Mouse (Mus musculus): ENCODE measurements around the gene Lrrk2. TPM values are rescaled to one million over a fixed set of nuclear protein-coding genes. Genes with fewer than 3 reads are reported as not detected.

Lrrk2 gene
- polyA plus RNA-seq, 1 experiment from 2014 or later: 1.0 TPM

DNA sequence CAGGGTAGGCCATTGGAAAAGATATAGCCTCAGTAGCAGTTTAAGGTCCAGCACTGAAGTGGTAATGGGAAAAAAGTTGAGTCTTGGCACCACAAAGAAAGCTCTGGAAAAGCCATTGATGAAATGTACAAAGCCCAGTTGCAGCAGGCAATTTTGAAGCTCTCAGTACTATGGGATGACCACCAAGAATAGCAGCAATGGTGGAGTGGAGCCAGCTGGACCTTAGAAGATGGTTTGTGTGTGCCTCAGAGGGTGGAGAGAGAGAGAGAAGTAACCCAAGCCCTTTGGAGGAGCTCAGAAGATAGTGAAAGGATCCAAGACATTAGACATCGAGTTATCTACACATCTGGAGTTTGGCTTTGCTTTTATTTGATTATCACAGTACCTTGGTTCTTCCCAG is 20.1 kb downstream of the Lrrk2 start:
- DNase-seq: no peak
- ATAC-seq (ENCODE audit: low read depth): no peak
- H3K9ac ChIP-seq: no peak overlapping the region
- H3K27me3 ChIP-seq: no peaks in the 10 kb centered on the region
- no peaks in the 10 kb centered on the region for H3K4me1 ChIP-seq (replicated peaks)
- no peak overlapping the region for H3K27ac ChIP-seq
- H3K36me3 ChIP-seq: no peaks in the 10 kb centered on the region
- WGBS (ENCODE audit: insufficient replicate concordance): 31% methylated on average over 1 of the region's 1 CpGs
- H3K4me2 ChIP-seq: no peak overlapping the region
- no peak overlapping the region for H3K4me3 ChIP-seq (replicated peaks)
- no peaks in the 10 kb centered on the region for H3K9me3 ChIP-seq (replicated peaks)

GRCm38 (mm10) chr15:91693856-91694255 is 20.9 kb downstream of the Lrrk2 start:
- H3K27me3 ChIP-seq: no peaks in the 10 kb centered on the region
- no peaks in the 10 kb centered on the region for H3K36me3 ChIP-seq
- no peak overlapping the region for H3K27ac ChIP-seq
- no peak overlapping the region for H3K9ac ChIP-seq
- 85% methylated on average over 2 of the region's 2 CpGs for WGBS (ENCODE audit: insufficient replicate concordance)
- no peaks in the 10 kb centered on the region for H3K9me3 ChIP-seq (replicated peaks)
- H3K4me3 ChIP-seq (replicated peaks): no peak overlapping the region
- DNase-seq (no peak), ATAC-seq (ENCODE audit: low read depth) (no peak)
- H3K4me2 ChIP-seq: no peak overlapping the region
- no peaks in the 10 kb centered on the region for H3K4me1 ChIP-seq (replicated peaks)

DNA sequence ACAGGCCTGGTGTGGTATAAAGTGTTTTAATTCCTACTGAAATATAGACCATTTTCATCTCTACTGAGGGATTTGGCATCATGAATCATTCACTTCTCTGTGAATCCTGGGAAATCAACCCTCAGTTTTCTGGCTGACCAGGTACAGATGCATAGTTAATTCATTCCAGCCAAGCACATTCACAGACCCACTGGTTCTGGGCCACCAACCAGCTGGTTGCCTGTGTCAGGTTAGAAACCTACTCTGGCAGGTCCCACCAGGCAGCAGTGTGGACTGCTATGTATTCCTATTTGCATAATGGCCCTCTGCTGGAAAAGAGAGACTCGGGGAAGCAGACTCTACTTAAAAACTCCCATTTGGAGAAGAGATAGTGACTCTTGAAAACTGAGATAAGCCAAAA is 27.9 kb downstream of the Lrrk2 start:
- Histone ChIP-seq H3K9me3 (replicated peaks) (no peaks in the 10 kb centered on the region), H3K4me3 (replicated peaks) (no peak overlapping the region), H3K4me2 (no peak overlapping the region), H3K36me3 (no peaks in the 10 kb centered on the region), H3K4me1 (replicated peaks) (no peaks in the 10 kb centered on the region), H3K27ac (no peak overlapping the region), H3K27me3 (no peaks in the 10 kb centered on the region), H3K9ac (no peak overlapping the region)
- ATAC-seq (ENCODE audit: low read depth) (no peak), DNase-seq (no peak)
- WGBS (ENCODE audit: insufficient replicate concordance): 46% methylated on average over 1 of the region's 1 CpGs

DNA sequence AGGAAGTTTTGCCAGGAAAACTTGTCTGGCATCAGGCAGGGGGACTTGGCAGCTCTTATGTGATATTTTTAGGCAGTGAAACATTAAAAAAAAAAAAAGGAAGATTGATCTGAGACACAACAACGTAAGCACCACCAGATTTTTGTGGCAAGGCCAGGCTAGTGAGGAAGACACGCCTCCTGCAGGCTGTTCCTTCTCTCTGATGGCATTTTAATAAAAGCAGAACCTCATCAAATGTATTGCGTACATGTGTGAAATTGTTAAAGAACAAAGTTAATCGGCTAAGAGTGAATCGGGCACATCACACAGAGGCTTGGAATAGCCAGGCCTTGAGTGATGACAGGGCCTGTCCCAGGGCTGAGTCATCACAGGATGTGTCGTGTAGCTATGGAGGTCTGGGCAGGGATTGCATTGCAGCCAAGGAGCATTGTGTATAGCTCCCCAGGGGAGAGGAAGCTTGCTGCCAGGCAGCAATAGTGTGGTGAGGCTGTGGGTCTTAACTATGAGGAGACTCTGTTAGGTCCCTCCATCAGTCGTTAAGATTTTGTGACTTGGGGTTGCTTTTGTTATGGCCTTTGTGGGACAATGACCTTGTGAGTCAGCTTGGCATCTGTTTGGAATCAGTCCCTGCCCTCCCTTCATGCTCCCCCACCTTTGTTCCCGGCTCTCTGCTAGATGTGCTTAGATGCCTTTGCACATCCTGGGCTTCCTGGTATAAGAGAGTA is 30.2 kb downstream of the Lrrk2 start:
- H3K9me3 ChIP-seq (replicated peaks): no peaks in the 10 kb centered on the region
- no peaks in the 10 kb centered on the region for H3K27me3 ChIP-seq
- 0 out of 2 replicates have a peak, but pooled peaks have one; percentile 29 for ATAC-seq (ENCODE audit: low read depth)
- H3K4me1 ChIP-seq (replicated peaks): no peaks in the 10 kb centered on the region
- H3K9ac ChIP-seq: no peak overlapping the region
- no peak overlapping the region for H3K4me2 ChIP-seq
- no peak overlapping the region for H3K27ac ChIP-seq
- no peaks in the 10 kb centered on the region for H3K36me3 ChIP-seq
- no peak for DNase-seq
- H3K4me3 ChIP-seq (replicated peaks): no peak overlapping the region
- WGBS (ENCODE audit: insufficient replicate concordance): 42% methylated on average over 8 of the region's 8 CpGs

- Histone ChIP-seq H3K9me3 (replicated peaks) (no peaks in the 10 kb centered on the region), H3K4me3 (replicated peaks) (no peak overlapping the region), H3K27me3 (no peaks in the 10 kb centered on the region), H3K36me3 (no peaks in the 10 kb centered on the region), H3K9ac (no peak overlapping the region), H3K4me2 (no peak overlapping the region), H3K4me1 (replicated peaks) (no peaks in the 10 kb centered on the region), H3K27ac (no peak overlapping the region)
- ATAC-seq (ENCODE audit: low read depth): no peak
- no peak for DNase-seq
- 69% methylated on average over 7 of the region's 7 CpGs for WGBS (ENCODE audit: insufficient replicate concordance)
Measured at GRCm38 (mm10) chr15:91704091-91704490, 31.1 kb downstream of the Lrrk2 start.

- WGBS (ENCODE audit: insufficient replicate concordance): 38% methylated on average over 29 of the region's 29 CpGs
- Histone ChIP-seq H3K4me1 (replicated peaks) (no peaks in the 10 kb centered on the region), H3K4me3 (replicated peaks) (no peak overlapping the region), H3K27ac (no peak overlapping the region), H3K9ac (no peak overlapping the region), H3K9me3 (replicated peaks) (no peaks in the 10 kb centered on the region), H3K27me3 (no peaks in the 10 kb centered on the region), H3K36me3 (no peaks in the 10 kb centered on the region), H3K4me2 (peak overlapping the region; percentile 21; the same call in 1 of the 2 replicates)
- ATAC-seq (ENCODE audit: low read depth): no peak
- DNase-seq: no peak
Measured at GRCm38 (mm10) chr15:91709207-91710130, 36.5 kb downstream of the Lrrk2 start.

GRCm38 (mm10) chr15:91735216-91735922 is 62.4 kb downstream of the Lrrk2 start:
- H3K4me1 ChIP-seq (replicated peaks): no peaks in the 10 kb centered on the region
- no peak overlapping the region for H3K4me2 ChIP-seq
- DNase-seq (no peak), ATAC-seq (ENCODE audit: low read depth) (no peak)
- H3K36me3 ChIP-seq: no peaks in the 10 kb centered on the region
- H3K27ac ChIP-seq: no peak overlapping the region
- no peaks in the 10 kb centered on the region for H3K9me3 ChIP-seq (replicated peaks)
- H3K9ac ChIP-seq: no peak overlapping the region
- 71% methylated on average over 14 of the region's 14 CpGs for WGBS (ENCODE audit: insufficient replicate concordance)
- H3K4me3 ChIP-seq (replicated peaks): no peak overlapping the region
- H3K27me3 ChIP-seq: no peaks in the 10 kb centered on the region

DNA sequence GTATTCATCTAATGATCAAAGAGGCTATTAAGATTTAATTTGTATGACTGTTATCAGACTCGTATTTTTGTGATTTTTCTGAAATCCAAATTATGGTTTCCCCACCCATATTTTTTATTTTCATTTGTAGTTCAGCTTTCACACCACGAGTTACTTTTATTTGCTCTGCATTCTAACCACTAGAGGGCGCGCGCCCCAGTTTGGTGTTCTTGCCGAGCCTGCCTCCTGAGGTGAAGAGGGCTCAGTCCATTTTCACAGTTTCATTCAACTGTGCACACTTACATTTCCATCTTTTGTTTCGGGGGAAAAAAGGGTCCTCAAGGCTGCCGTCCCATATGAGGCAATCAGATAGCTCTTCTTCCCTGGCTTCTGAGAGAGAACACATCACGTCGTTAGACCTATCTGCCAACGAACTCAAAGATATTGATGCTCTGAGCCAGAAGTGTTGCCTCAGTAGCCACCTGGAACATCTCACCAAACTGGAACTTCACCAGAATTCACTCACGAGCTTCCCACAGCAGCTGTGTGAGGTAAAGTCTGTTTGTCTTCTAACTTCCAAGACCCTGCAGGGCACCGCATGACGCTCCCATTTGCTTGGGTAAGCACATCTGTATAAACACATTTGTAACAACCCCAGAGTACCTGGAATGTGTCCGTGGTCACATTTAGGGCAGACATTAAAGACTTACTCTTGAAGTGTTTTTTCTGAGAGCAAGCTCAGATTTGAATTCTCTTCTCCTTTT is 64.0 kb downstream of the Lrrk2 start:
- no peak for DNase-seq
- WGBS (ENCODE audit: insufficient replicate concordance): 39% methylated on average over 15 of the region's 15 CpGs
- Histone ChIP-seq H3K4me1 (replicated peaks) (no peaks in the 10 kb centered on the region), H3K27me3 (no peaks in the 10 kb centered on the region), H3K9me3 (replicated peaks) (no peaks in the 10 kb centered on the region), H3K4me3 (replicated peaks) (no peak overlapping the region), H3K9ac (no peak overlapping the region), H3K36me3 (no peaks in the 10 kb centered on the region), H3K27ac (no peak overlapping the region), H3K4me2 (no peak overlapping the region)
- no peak for ATAC-seq (ENCODE audit: low read depth)

DNA sequence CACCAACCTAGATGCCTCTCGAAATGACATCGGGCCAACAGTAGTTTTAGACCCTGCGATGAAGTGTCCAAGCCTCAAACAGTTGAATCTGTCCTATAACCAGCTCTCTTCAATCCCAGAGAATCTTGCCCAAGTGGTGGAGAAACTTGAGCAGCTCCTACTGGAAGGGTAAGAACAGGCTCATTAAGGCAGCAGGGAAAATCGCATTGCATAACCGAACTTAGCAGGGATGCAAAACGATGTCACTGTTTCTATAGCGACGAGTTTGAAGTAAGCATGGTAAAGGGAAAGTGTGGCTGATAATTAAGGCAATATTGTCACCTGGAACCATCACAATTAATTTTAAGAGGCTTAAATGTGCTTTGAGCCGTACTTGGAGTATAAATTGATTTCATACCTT is 65.8 kb downstream of the Lrrk2 start:
- no peak for ATAC-seq (ENCODE audit: low read depth)
- Histone ChIP-seq H3K9me3 (replicated peaks) (no peaks in the 10 kb centered on the region), H3K9ac (no peak overlapping the region), H3K27ac (no peak overlapping the region), H3K4me2 (no peak overlapping the region), H3K27me3 (no peaks in the 10 kb centered on the region), H3K4me1 (replicated peaks) (no peaks in the 10 kb centered on the region), H3K4me3 (replicated peaks) (no peak overlapping the region), H3K36me3 (no peaks in the 10 kb centered on the region)
- WGBS (ENCODE audit: insufficient replicate concordance): 74% methylated on average over 9 of the region's 9 CpGs
- DNase-seq: no peak

- Histone ChIP-seq H3K9ac (no peak overlapping the region), H3K4me1 (replicated peaks) (no peaks in the 10 kb centered on the region), H3K4me2 (no peak overlapping the region), H3K9me3 (replicated peaks) (no peaks in the 10 kb centered on the region), H3K36me3 (0 out of 2 replicates have a peak, but pooled peaks cover 3% of the 10 kb centered on the region), H3K27me3 (no peaks in the 10 kb centered on the region), H3K27ac (no peak overlapping the region), H3K4me3 (replicated peaks) (no peak overlapping the region)
- DNase-seq (no peak), ATAC-seq (ENCODE audit: low read depth) (no peak)
- 72% methylated on average over 4 of the region's 4 CpGs for WGBS (ENCODE audit: insufficient replicate concordance)
Measured at GRCm38 (mm10) chr15:91745501-91745900, 72.5 kb downstream of the Lrrk2 start.

- Histone ChIP-seq H3K4me2 (no peak overlapping the region), H3K36me3 (no peaks in the 10 kb centered on the region), H3K4me1 (replicated peaks) (no peaks in the 10 kb centered on the region), H3K27me3 (no peaks in the 10 kb centered on the region), H3K27ac (no peak overlapping the region), H3K9me3 (replicated peaks) (no peaks in the 10 kb centered on the region), H3K9ac (no peak overlapping the region), H3K4me3 (replicated peaks) (no peak overlapping the region)
- ATAC-seq (ENCODE audit: low read depth) (no peak), DNase-seq (no peak)
- 55% methylated on average over 12 of the region's 12 CpGs for WGBS (ENCODE audit: insufficient replicate concordance)
Measured at GRCm38 (mm10) chr15:91752111-91752510, 79.1 kb downstream of the Lrrk2 start.

All from liver, embryonic 13.5 days (tissue).